Mouse (Mus musculus) ES-CJ7 (cell line): ENCODE data around the gene Zfp592.
A peak's percentile ranks its signal among the peaks of the same experiment; 100 is the strongest.

Source experiments
- DNase-seq: peaks from one replicate; pipeline ENCODE4 v3.0.0; 2011; ENCODE audit warnings: low read depth, low spot score

Gene Zfp592

DNA sequence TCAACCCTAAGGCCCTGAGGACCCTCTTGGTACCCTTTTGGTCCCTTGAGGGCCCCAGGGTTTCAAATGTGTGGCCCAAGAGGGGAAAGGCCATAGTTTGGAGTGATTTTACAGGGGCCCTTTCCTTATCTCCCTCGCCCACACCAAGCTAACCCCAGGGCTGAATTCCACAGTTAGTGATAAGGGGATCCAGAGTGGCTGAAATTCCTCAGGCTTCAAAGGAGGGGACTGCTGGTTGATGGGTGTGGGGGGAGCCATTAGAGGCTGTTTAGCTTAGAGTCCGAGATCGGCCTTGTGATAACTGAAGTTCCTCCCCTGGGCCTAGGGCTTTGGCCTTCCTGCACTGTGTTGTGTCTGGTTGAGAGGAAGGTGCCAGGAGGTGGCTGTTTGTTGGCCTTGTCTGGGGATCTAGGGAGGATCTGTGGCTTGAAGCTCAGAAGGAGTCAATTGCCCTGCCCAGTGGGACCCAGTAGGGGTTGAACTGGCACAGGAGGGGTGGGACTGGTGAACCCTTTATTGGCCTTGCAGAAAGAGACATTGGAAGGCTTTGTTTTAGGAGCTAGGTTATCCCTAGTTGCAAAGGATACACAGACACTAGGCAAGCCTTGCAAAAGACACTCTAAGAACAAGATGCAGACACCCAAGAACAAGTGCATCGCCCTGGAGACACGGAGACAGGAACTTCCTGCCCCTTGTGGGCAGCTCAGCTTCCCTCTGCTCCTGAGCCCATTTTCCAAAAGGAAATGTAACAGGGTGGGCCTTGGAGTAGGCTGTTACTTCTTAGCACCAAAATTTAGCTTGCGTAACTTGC lies 64.6 kb downstream of the Zfp592 start:
- no peak for DNase-seq

DNA sequence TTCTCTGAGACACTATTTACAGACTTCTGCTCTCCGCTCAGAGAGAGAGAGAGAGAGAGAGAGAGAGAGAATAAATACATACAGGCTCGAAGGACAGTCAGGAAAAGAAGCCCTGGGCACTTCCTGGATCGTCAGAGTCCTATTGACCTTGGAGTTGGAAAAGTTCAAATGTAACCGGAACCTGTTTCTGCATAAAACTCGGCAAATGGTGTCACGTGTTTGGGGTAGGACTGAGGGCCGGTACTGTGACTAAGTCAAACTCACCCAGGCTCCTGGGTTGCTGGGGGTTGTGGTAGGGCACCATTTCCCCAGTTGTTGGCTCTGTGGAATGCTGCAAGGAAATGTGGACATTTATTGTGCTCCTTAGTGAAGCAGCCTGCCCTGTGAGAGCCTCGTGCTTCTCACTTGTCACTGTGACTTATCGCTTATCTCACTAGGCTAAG lies 65.3 kb downstream of the Zfp592 start:
- peak; percentile 53 for DNase-seq

DNA sequence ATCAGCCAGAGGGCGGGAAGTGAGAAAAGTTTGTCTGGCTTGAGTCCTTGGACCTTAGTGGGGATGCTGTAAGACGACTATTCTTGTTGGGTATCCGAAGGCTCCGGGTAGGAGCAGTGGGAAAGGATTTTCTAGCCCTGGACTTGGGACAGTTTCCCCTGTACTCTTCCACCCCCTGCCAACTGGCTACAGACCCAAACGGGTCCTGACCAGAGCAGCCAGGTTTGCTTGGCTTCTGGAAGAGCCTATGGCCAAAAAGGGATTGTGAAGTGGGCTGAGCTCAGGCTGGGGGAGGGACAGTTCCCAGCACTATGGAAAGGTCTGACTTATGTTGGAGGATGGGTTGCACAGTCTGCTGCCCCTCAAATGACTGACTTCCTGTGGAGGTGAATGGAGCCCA lies 65.9 kb downstream of the Zfp592 start:
- DNase-seq, result no peak

DNA sequence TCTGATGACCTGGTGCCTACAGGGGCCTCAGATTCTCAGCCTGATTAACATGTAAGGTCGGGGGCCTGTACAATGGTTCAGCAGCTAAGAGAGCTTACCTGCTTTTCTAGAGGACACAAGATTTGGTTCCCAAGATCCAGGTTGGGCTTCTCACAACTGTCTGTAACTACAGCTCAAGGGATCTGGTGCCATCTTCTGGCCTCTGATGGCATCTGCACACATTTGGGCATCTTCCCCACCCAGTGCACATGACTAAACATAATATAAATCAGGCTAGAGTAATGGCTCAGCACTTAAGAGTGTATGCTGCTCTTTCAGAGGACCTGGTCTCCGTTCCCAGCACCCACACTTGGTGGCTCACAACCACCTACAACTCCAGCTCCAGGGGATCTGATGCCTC lies 67.4 kb downstream of the Zfp592 start:
- DNase-seq, result peak; percentile 89

DNA sequence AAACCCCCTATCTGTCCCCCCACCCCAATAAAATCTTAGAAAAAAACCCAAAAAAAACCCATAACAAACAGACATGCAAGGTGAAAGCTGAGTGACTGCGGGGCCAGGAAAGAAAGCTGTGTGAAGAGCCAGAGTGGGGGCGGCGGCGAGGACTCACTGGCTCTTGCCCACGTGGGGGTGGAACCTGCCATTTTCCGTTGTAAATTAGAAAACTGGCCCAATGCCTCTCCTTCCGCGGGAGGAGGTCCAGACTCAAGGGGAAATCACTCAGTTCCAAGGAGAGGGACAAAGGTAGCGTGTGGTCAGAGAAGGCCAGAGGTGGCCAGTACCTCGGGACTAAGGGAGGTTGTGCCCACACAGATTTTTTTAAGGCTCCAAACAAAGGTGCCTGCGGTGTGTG lies 68.5 kb downstream of the Zfp592 start:
- no peak for DNase-seq

DNA sequence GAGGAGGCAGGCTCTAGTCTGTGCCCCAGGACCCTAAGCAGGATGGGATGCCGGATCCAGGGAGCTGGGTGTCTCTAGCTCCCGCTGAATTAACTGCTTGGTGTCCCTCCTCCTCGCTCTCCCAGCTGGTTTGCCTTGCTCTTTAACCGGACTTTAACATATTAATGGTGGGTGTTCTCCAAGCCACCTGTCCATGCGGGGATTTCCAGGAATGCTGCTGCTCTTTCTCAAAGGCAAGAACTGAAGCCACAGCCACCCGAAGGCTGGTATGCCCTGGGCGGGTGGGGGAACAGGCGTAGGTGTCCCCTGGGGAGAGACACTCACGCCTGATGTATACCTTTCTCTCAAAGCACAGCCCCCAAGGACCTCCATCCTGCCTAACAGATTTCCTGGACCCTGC lies 69.9 kb downstream of the Zfp592 start:
- peak; percentile 91 for DNase-seq

DNA sequence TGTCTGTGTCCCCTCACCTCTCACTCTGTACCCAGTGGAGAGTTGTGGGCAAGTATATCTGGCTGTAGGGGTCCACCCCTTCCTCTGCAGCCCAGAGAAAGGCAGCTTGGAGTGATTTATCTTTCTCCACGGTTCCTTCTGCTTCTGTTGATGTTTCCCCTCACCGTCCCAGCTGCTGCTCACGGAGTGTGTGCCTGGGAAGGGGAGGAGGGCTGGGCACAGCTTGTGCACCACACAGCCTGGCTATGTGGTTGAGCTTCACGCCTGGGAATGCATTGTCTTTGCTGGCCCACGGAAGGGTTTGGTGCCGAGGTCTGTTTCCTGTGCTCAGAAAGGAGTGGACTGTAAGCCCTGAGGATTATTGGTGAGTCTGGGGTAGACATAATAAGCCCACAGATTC lies 73.2 kb downstream of the Zfp592 start:
- no peak for DNase-seq

DNA sequence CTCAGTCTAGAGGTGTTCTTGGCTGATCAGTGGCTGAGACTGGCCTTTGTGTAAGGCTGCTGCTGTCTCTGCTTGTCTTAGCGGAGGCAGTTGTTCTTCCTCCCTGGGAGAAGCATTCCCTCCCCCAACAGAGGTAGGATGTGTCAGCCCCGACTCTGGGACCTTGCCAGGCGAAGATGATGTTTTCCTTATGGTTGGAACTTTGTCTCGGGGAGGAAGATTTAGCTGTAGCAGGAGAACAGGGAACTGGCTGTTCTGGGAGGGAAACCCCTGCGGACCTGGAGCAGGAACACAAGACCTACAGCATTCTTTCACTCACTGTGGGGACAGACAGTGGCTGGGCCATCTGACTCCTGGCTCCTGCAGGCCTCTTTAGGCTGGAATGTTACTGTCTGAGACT lies 79.0 kb downstream of the Zfp592 start:
- DNase-seq, result no peak

DNA sequence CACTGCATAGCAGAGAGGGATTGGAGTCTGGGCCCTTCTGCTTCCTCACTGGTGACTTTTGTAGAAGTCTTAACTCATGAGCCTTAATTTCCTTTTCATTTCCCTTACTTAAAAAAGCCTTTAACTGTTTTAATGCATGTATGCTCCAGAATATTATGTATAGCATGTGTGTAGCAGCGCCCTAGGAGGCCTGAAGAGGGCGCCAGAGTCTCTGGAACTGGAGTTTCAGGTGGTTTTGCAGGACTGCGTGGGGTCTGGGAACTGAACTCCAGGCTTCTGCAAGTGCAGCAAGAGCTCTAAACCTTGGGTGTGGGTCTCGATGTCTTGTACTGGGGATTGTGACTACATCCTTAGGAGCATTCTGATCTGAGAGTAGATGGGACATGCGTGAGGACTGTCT lies 79.8 kb downstream of the Zfp592 start:
- peak; percentile 60 for DNase-seq

DNA sequence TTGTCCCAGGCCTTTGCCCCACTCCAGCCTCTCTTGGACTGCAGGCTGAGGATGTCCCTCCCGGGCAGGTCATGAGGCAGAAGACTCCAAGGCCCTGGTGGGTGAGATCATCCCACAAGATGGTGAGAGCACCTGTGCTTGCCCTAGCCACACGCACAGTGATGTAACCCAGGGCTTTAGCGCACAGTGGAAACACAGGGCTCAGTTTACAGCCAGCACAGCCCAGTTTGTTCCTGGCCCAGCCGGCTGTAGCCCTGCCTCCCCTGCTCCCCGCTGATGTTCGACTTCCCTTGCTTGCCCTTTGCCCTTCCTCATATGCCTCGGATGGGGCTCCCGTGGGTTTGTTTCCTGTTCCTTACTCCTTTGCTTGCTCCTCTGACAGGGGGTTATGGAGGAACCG lies 81.1 kb downstream of the Zfp592 start:
- DNase-seq, result peak; percentile 80

DNA sequence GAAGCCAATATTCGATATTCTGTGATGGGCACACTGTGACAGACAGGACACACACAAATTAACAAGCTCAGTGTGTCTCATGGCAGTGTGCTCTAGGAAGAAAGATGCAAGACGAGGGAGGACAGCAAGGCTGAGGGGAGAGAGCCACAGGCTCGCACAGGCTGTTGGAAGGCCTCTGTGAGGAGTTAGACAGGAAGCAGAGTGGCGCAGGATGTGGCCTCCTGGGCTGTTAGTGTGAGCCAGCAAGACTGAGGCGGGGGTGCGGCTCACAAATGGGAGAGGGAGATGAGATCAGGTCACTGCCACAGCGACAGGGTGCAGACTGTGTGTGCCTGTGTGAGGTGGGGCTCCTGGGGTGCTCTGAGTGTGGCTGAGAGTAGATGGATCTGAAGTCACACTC lies 81.8 kb downstream of the Zfp592 start:
- no peak for DNase-seq

DNA sequence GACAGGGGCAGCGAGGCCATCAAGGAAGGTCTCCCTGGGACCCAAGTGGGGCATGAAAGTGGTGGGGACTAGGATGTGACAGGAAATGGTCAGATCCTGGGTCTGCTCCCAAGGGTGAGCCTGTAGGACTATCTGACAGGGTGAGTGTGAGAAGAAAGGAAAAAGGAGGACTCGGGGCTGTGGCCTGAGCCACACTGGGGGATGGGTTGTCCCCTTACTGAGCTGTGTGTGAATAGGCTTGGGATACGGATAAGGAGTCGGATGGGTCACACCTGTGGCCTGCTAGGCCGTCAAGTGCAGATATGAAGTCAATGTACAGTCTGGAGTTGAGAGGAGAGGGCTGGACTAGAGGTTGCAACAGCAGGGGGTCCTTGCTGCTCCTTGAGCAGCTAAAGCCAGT lies 82.3 kb downstream of the Zfp592 start:
- DNase-seq, result no peak

DNA sequence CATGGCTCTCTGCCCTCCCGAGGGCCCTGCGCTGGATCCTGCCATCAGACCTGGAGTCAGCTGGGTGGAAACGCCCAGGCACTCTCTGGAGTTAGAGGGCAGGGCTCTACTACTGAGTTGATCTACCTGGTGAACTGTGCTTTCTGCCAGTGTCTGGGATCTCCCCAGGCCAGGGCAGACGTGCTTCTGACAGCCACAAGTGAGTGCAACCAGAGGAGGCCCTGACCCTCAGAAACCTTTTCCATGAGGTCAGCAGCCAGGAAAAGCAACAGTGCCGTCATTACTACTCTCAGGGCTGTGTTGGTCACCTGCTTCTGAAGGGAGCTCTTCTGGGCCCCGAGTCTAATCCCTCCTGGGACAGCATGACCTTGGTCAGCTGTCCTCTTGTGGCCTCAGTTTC lies 83.5 kb downstream of the Zfp592 start:
- DNase-seq, result no peak

DNA sequence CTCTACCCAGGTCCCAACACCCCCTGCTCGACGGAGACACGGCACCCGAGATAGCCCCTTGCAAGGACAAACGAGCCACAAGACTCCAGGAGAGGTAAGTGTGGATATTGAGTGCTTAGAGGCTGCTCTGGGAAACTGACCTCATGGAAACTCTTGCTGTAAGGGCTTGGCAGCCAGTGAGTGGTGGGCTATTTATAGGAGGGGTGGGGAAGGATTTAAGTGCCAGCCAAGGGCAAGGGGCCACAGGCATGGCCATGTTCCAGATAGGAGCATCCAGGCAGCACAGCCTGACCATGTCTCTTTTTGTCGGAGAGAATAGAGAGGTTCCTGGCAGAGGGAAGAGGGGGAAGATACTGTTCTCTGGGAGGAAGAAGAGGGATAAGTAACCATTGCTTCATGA lies 85.3 kb downstream of the Zfp592 start:
- no peak for DNase-seq

DNA sequence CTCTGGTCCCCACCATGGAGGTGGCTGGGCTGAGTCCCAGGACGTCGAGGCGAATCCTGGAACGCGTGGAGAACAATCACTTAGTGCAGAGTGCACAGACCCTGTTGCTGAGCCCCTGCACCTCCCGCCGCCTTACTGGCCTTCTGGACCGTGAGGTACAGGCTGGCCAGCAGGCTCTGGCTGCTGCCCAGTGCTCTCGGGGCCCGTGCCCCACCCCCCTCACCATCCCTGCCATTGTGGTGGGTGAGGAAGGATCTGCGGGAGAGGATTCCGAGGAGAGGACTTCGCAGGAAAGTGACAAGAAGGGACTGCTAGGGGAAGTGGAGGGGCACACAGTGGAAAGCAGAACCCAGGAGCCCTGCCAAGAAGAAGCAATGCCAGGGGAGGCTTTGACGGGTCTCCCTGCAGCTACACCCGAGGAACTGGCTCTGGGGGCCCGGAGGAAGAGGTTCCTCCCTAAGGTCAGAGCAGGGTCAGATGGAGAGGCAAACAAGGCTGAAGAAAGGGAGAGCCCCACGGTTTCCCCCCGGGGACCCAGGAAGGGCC lies 100.0 kb downstream of the Zfp592 start:
- no peak for DNase-seq

DNA sequence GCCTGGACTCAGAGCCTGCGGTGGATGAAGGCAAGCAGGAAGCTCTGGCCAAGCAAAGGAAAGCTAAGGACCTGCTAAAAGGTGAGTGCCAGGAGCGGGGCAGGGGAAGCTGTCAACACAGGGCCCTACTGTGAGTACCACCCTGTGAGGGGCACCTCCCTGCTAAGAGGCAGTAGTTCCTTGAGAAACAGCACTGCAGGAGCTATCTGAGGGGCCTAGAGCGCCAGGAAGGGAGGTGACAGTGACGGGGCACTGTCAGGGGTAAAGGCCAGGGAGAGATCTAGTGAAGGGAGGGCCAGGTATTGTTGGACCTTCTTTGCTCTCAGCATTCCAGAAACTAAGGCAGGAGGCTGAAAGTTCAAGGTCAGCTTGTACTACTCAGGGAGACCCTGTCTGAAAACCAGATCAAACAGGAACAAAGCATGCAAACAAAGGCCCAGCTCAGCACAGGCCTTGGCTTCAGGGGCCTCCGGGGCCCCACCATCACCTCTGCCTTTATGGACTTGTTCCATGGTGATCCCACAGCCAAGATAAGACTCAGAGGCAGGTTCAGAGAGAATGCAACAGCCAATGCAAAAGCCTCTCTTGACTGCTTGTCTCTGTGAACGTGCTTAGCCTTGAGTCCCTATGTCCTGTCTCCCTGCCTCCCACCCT lies 100.8 kb downstream of the Zfp592 start:
- DNase-seq, result peak; percentile 93
